Mouse (Mus musculus) embryo, embryonic 9.5 days (tissue): Measurements from ENCODE around the gene Plin3.
A peak's percentile ranks its signal among the peaks of the same experiment; 100 is the strongest.

Experiments
- DNase-seq: peaks from one replicate; pipeline ENCODE4 v3.0.0-alpha.2; 2017; ENCODE audit errors: extremely low spot score

The Plin3 gene

GRCm38 (mm10) chr17:56302363-56302996 is 9.8 kb upstream of the Plin3 start:
- peak; percentile 77 for DNase-seq

- no peak for DNase-seq
These were observed 7.5 kb upstream of the Plin3 start, which contains the start of gene Arrdc5 for GRCm38 (mm10) chr17:56300186-56300585. Arrdc5 (minus strand) TSS chr17:56300286.

GRCm38 (mm10) chr17:56298238-56298637 is 5.6 kb upstream of the Plin3 start:
- no peak for DNase-seq

GRCm38 (mm10) chr17:56296201-56296600 is 3.5 kb upstream of the Plin3 start:
- no peak for DNase-seq

GRCm38 (mm10) chr17:56294241-56294640 is 1.6 kb upstream of the Plin3 start:
- DNase-seq: no peak

GRCm38 (mm10) chr17:56293291-56293690 is 618 bp upstream of the Plin3 start:
- no peak for DNase-seq

- no peak for DNase-seq
These were observed 722 bp downstream of the Plin3 start for GRCm38 (mm10) chr17:56291826-56292475.

GRCm38 (mm10) chr17:56291171-56291511 is 1.5 kb downstream of the Plin3 start:
- DNase-seq: peak; percentile 93

GRCm38 (mm10) chr17:56290388-56291170 is 2.1 kb downstream of the Plin3 start:
- DNase-seq: peak; percentile 97

GRCm38 (mm10) chr17:56289371-56290331 is 3.0 kb downstream of the Plin3 start:
- DNase-seq: peak; percentile 79

GRCm38 (mm10) chr17:56288866-56289265 is 3.8 kb downstream of the Plin3 start:
- DNase-seq: no peak

GRCm38 (mm10) chr17:56287830-56288229 is 4.8 kb downstream of the Plin3 start:
- DNase-seq: no peak

- no peak for DNase-seq
These were observed 6.7 kb downstream of the Plin3 start for GRCm38 (mm10) chr17:56285995-56286394.

- DNase-seq: no peak
These were observed 9.4 kb downstream of the Plin3 start for GRCm38 (mm10) chr17:56283316-56283715.

GRCm38 (mm10) chr17:56282802-56283201 is 9.9 kb downstream of the Plin3 start:
- no peak for DNase-seq

- no peak for DNase-seq
These were observed 11.5 kb downstream of the Plin3 start for GRCm38 (mm10) chr17:56281193-56281592.

GRCm38 (mm10) chr17:56279481-56280155 is 13.1 kb downstream of the Plin3 start:
- no peak for DNase-seq

- no peak for DNase-seq
These were observed 14.3 kb downstream of the Plin3 start for GRCm38 (mm10) chr17:56278340-56278739.

GRCm38 (mm10) chr17:56277567-56277893 is 15.1 kb downstream of the Plin3 start:
- DNase-seq: no peak

- peak; percentile 95 for DNase-seq
These were observed 15.8 kb downstream of the Plin3 start, which contains the start of gene Ticam1 for GRCm38 (mm10) chr17:56276643-56277566. Ticam1 (minus strand) TSS chr17:56276786.
